Mouse (Mus musculus) right cerebral cortex, postnatal 25 days (tissue): ENCODE measurements around the gene 2010300C02Rik.
"Not testable (repeated sequence)": the region's sequence is repeated elsewhere in the genome, so short reads cannot be mapped to it uniquely, and the experiment has no call there.

Source experiments
- DNase-seq: peaks from one replicate; pipeline ENCODE4 v3.0.0; 2022

Gene 2010300C02Rik

GRCm38 (mm10) chr1:37619542-37619941 is 100.3 kb downstream of the 2010300C02Rik start:
- DNase-seq = no peak

- no peak for DNase-seq
These were observed 102.8 kb downstream of the 2010300C02Rik start for GRCm38 (mm10) chr1:37617047-37617446.

- DNase-seq = no peak
These were observed 103.3 kb downstream of the 2010300C02Rik start for GRCm38 (mm10) chr1:37616569-37616968.

- DNase-seq = no peak
These were observed 104.4 kb downstream of the 2010300C02Rik start for GRCm38 (mm10) chr1:37615290-37616040.

GRCm38 (mm10) chr1:37614836-37615235 is 105.0 kb downstream of the 2010300C02Rik start:
- peak; percentile 37 for DNase-seq

GRCm38 (mm10) chr1:37614130-37614529 is 105.8 kb downstream of the 2010300C02Rik start:
- peak; percentile 60 for DNase-seq

- no peak for DNase-seq
These were observed 108.9 kb downstream of the 2010300C02Rik start for GRCm38 (mm10) chr1:37611032-37611431.

- DNase-seq = no peak
These were observed 109.6 kb downstream of the 2010300C02Rik start for GRCm38 (mm10) chr1:37610242-37610641.

GRCm38 (mm10) chr1:37605694-37606093 is 114.2 kb downstream of the 2010300C02Rik start:
- not testable (repeated sequence) for DNase-seq

- DNase-seq = no peak
These were observed 116.7 kb downstream of the 2010300C02Rik start for GRCm38 (mm10) chr1:37603206-37603605.

- DNase-seq = no peak
These were observed 117.6 kb downstream of the 2010300C02Rik start for GRCm38 (mm10) chr1:37602268-37602667.

- no peak for DNase-seq
These were observed 118.4 kb downstream of the 2010300C02Rik start for GRCm38 (mm10) chr1:37601461-37601860.

GRCm38 (mm10) chr1:37600640-37601175 is 119.2 kb downstream of the 2010300C02Rik start:
- DNase-seq = no peak

GRCm38 (mm10) chr1:37598986-37599385 is 120.9 kb downstream of the 2010300C02Rik start:
- no peak for DNase-seq

GRCm38 (mm10) chr1:37594812-37595211 is 125.1 kb downstream of the 2010300C02Rik start:
- DNase-seq = not testable (repeated sequence)

GRCm38 (mm10) chr1:37585809-37586480 is 133.9 kb downstream of the 2010300C02Rik start:
- DNase-seq = peak; percentile 51

GRCm38 (mm10) chr1:37583795-37584464 is 136.0 kb downstream of the 2010300C02Rik start:
- no peak for DNase-seq

- no peak for DNase-seq
These were observed 136.7 kb downstream of the 2010300C02Rik start for GRCm38 (mm10) chr1:37583167-37583566.

- DNase-seq = no peak
These were observed 140.2 kb downstream of the 2010300C02Rik start for GRCm38 (mm10) chr1:37579686-37580085.

- DNase-seq = no peak
These were observed 147.2 kb downstream of the 2010300C02Rik start for GRCm38 (mm10) chr1:37572528-37573272.

GRCm38 (mm10) chr1:37568379-37568778 is 151.5 kb downstream of the 2010300C02Rik start:
- DNase-seq = no peak

- no peak for DNase-seq
These were observed 153.1 kb downstream of the 2010300C02Rik start for GRCm38 (mm10) chr1:37566754-37567153.

- DNase-seq = no peak
These were observed 153.5 kb downstream of the 2010300C02Rik start for GRCm38 (mm10) chr1:37566344-37566743.
